Mouse (Mus musculus) heart, embryonic 12.5 days (tissue): ENCODE results near the gene Casc1. TPM values are rescaled to one million over a fixed set of nuclear protein-coding genes. Genes with fewer than 3 reads are reported as not detected.
"Not testable (repeated sequence)": the region's sequence is repeated elsewhere in the genome, so short reads cannot be mapped to it uniquely, and the experiment has no call there.

ENCODE experiments used
- ATAC-seq: fragments of 200-750 bp; cut with Nextera tagmentation; 2 replicates; pipeline ENCODE4 v1.8.0; 2017; ENCODE audit warnings: moderate TSS enrichment, moderate library complexity; ENCODE audit not compliant: insufficient number of reproducible peaks, low FRiP score
- H3K27ac ChIP-seq: fragments of 300-500 bp; sonication (generic); 2 replicates; pipeline ENCODE4 v1.5.1; 2016; ENCODE audit warnings: mild to moderate bottlenecking, moderate library complexity; ENCODE audit not compliant: poor library complexity, severe bottlenecking
- H3K27me3 ChIP-seq: fragments of 300-500 bp; sonication (generic); replicated peaks from 2 replicates; pipeline ENCODE4 v1.6.1; 2016; ENCODE audit warnings: mild to moderate bottlenecking, moderate library complexity
- H3K36me3 ChIP-seq: fragments of 300-500 bp; sonication (generic); 2 replicates; pipeline ENCODE4 v1.6.1; 2016; ENCODE audit warnings: mild to moderate bottlenecking, moderate library complexity
- H3K4me1 ChIP-seq: fragments of 300-500 bp; sonication (generic); replicated peaks from 2 replicates; pipeline ENCODE4 v1.6.1; 2016; ENCODE audit warnings: mild to moderate bottlenecking
- H3K4me2 ChIP-seq: fragments of 300-500 bp; sonication (generic); 2 replicates; pipeline ENCODE4 v1.6.1; 2016; ENCODE audit warnings: mild to moderate bottlenecking, moderate library complexity
- H3K4me3 ChIP-seq: fragments of 300-500 bp; sonication (generic); 2 replicates; pipeline ENCODE4 v1.5.1; 2016; ENCODE audit warnings: mild to moderate bottlenecking
- H3K9ac ChIP-seq: fragments of 300-500 bp; sonication (generic); 2 replicates; pipeline ENCODE4 v1.6.1; 2016; ENCODE audit warnings: mild to moderate bottlenecking, moderate library complexity
- H3K9me3 ChIP-seq: fragments of 300-500 bp; sonication (generic); replicated peaks from 2 replicates; pipeline ENCODE4 v1.6.1; 2016; ENCODE audit warnings: mild to moderate bottlenecking, moderate library complexity
- WGBS: fragments of 180-500 bp; shearing (Covaris S2); methylation state at CpG from one replicate; pipeline ENCODE4 v1.1.7; 2016; 5-methylcytosine and 5-hydroxymethylcytosine counted together
- polyA plus RNA-seq: library from polyadenylated mRNA; unstranded; fragments of >200 nt; fragmentation: Nextera tagmentation; extraction: Ambion mirVana; gene quantifications from 2 replicates; pipeline ENCODE4 v1.2.1, GENCODE M21; 2016

Gene Casc1
- polyA plus RNA-seq, 1 experiment from 2014 or later = 0.22 TPM

GRCm38 (mm10) chr6:145136831-145137230 lies 74.0 kb downstream of the Casc1 start:
- Histone ChIP-seq H3K27me3 (no peaks in the 10 kb centered on the region), H3K4me3 (no peak overlapping the region), H3K4me1 (peaks cover 8% of the 10 kb centered on the region; the same call in 1 of the 2 replicates), H3K27ac (no peak overlapping the region), H3K9ac (no peak overlapping the region), H3K36me3 (no peaks in the 10 kb centered on the region), H3K9me3 (no peaks in the 10 kb centered on the region), H3K4me2 (no peak overlapping the region)
- WGBS = 81% methylated on average over 5 of the region's 5 CpGs
- ATAC-seq = no peak

- no peaks in the 10 kb centered on the region for H3K27me3 ChIP-seq
- H3K4me3 ChIP-seq = no peak overlapping the region
- peaks cover 6% of the 10 kb centered on the region; the same call in 1 of the 2 replicates for H3K4me1 ChIP-seq
- H3K9me3 ChIP-seq = no peaks in the 10 kb centered on the region
- H3K4me2 ChIP-seq = no peak overlapping the region
- no peak overlapping the region for H3K9ac ChIP-seq
- 66% methylated on average over 9 of the region's 9 CpGs for WGBS
- no peak overlapping the region for H3K27ac ChIP-seq
- ATAC-seq = peak; percentile 39; the same call in 1 of the 2 replicates
- no peaks in the 10 kb centered on the region for H3K36me3 ChIP-seq
These were observed 75.0 kb downstream of the Casc1 start for GRCm38 (mm10) chr6:145135804-145136203.

- 65% methylated on average over 3 of the region's 3 CpGs for WGBS
- H3K27me3 ChIP-seq = no peaks in the 10 kb centered on the region
- no peak overlapping the region for H3K9ac ChIP-seq
- peaks cover 2% of the 10 kb centered on the region; the same call in 1 of the 2 replicates for H3K4me1 ChIP-seq
- H3K36me3 ChIP-seq = no peaks in the 10 kb centered on the region
- ATAC-seq = no peak
- no peak overlapping the region for H3K4me3 ChIP-seq
- no peak overlapping the region for H3K27ac ChIP-seq
- H3K9me3 ChIP-seq = no peaks in the 10 kb centered on the region
- no peak overlapping the region for H3K4me2 ChIP-seq
These were observed 75.5 kb downstream of the Casc1 start for GRCm38 (mm10) chr6:145135295-145135694.

- H3K4me3 ChIP-seq, H3K27me3 ChIP-seq, H3K4me2 ChIP-seq, H3K9me3 ChIP-seq, ATAC-seq, H3K4me1 ChIP-seq, H3K27ac ChIP-seq, H3K9ac ChIP-seq, H3K36me3 ChIP-seq: not testable (repeated sequence)
- 83% methylated on average over 5 of the region's 5 CpGs for WGBS
These were observed 77.8 kb downstream of the Casc1 start for GRCm38 (mm10) chr6:145132969-145133368.

GRCm38 (mm10) chr6:145131991-145132390 lies 78.8 kb downstream of the Casc1 start:
- Histone ChIP-seq H3K36me3 (no peaks in the 10 kb centered on the region), H3K27me3 (no peaks in the 10 kb centered on the region), H3K4me1 (no peaks in the 10 kb centered on the region), H3K9me3 (0 out of 2 replicates have a peak, but pooled peaks cover 3% of the 10 kb centered on the region), H3K4me3 (no peak overlapping the region), H3K9ac (no peak overlapping the region), H3K27ac (no peak overlapping the region), H3K4me2 (no peak overlapping the region)
- 83% methylated on average over 5 of the region's 5 CpGs for WGBS
- ATAC-seq = no peak

GRCm38 (mm10) chr6:145129563-145129962 lies 81.2 kb downstream of the Casc1 start:
- no peaks in the 10 kb centered on the region for H3K36me3 ChIP-seq
- no peak overlapping the region for H3K27ac ChIP-seq
- no peak for ATAC-seq
- H3K4me1 ChIP-seq = peaks cover 17% of the 10 kb centered on the region
- WGBS = 76% methylated on average over 4 of the region's 4 CpGs
- no peak overlapping the region for H3K4me3 ChIP-seq
- H3K9ac ChIP-seq = no peak overlapping the region
- no peak overlapping the region for H3K4me2 ChIP-seq
- H3K27me3 ChIP-seq = no peaks in the 10 kb centered on the region
- H3K9me3 ChIP-seq = 0 out of 2 replicates have a peak, but pooled peaks cover 3% of the 10 kb centered on the region

- no peak overlapping the region for H3K4me3 ChIP-seq
- H3K27me3 ChIP-seq = no peaks in the 10 kb centered on the region
- H3K36me3 ChIP-seq = no peaks in the 10 kb centered on the region
- no peak overlapping the region for H3K27ac ChIP-seq
- H3K9me3 ChIP-seq = 0 out of 2 replicates have a peak, but pooled peaks cover 3% of the 10 kb centered on the region
- 84% methylated on average over 3 of the region's 3 CpGs for WGBS
- H3K4me2 ChIP-seq = no peak overlapping the region
- peaks cover 18% of the 10 kb centered on the region for H3K4me1 ChIP-seq
- H3K9ac ChIP-seq = no peak overlapping the region
- ATAC-seq = no peak
These were observed 83.2 kb downstream of the Casc1 start for GRCm38 (mm10) chr6:145127652-145128051.

- WGBS = 12% methylated on average over 7 of the region's 7 CpGs
- peaks cover 34% of the 10 kb centered on the region for H3K4me1 ChIP-seq
- H3K9ac ChIP-seq = no peak overlapping the region
- no peaks in the 10 kb centered on the region for H3K27me3 ChIP-seq
- ATAC-seq = peak; percentile 33
- H3K27ac ChIP-seq = peak overlapping the region; percentile 89
- no peaks in the 10 kb centered on the region for H3K36me3 ChIP-seq
- peak overlapping the region; percentile 23; the same call in 1 of the 2 replicates for H3K4me2 ChIP-seq
- 0 out of 2 replicates have a peak, but pooled peaks cover 3% of the 10 kb centered on the region for H3K9me3 ChIP-seq
- H3K4me3 ChIP-seq = no peak overlapping the region
These were observed 85.2 kb downstream of the Casc1 start for GRCm38 (mm10) chr6:145125591-145126113.

Other genes with a start within 250 kb of the Casc1 start
- gene Bcat1, start 134.8 kb downstream of the Casc1 start, polyA plus RNA-seq = 11.1 and 11.2 TPM in 2 replicates
- gene Lrmp, start 95.4 kb downstream of the Casc1 start, polyA plus RNA-seq = 2.3 and 2.7 TPM in 2 replicates
- 58.3 and 60.0 TPM in 2 replicates for gene Etfrf1, start 129 bp upstream of the Casc1 start, polyA plus RNA-seq
- 49.4 and 51.2 TPM in 2 replicates for gene Kras, start 39.2 kb upstream of the Casc1 start, polyA plus RNA-seq